Mouse (Mus musculus) kidney, postnatal 0 days (tissue): ENCODE results near the gene Padi2. TPM values are rescaled to one million over a fixed set of nuclear protein-coding genes. Genes with fewer than 3 reads are reported as not detected.

Source experiments
- ATAC-seq: fragments of 200-750 bp; cut with Nextera tagmentation; replicated peaks from 2 replicates; pipeline ENCODE4 v1.8.0; 2017; ENCODE audit warnings: low read depth, moderate number of reproducible peaks, moderate TSS enrichment, moderate library complexity; ENCODE audit not compliant: low FRiP score
- DNase-seq: peaks from one replicate; pipeline ENCODE4 v3.0.0-alpha.2; 2016; ENCODE audit warnings: low spot score
- H3K27ac ChIP-seq: fragments of 300-500 bp; sonication (generic); 2 replicates; pipeline ENCODE4 v1.5.1; 2014; ENCODE audit warnings: mild to moderate bottlenecking
- H3K27me3 ChIP-seq: fragments of 300-500 bp; sonication (generic); 2 replicates; pipeline ENCODE4 v1.6.1; 2014; ENCODE audit warnings: low read length, mixed read lengths; ENCODE audit not compliant: insufficient read depth
- H3K36me3 ChIP-seq: fragments of 300-500 bp; sonication (generic); 2 replicates; pipeline ENCODE4 v1.6.1; 2014; ENCODE audit warnings: low read length, mixed read lengths; ENCODE audit not compliant: insufficient read depth
- H3K4me1 ChIP-seq: fragments of 300-500 bp; sonication (generic); replicated peaks from 2 replicates; pipeline ENCODE4 v1.6.1; 2014; ENCODE audit warnings: antibody characterized with exemption, low read length, mixed read lengths; ENCODE audit not compliant: insufficient read depth
- H3K4me2 ChIP-seq: fragments of 300-500 bp; sonication (generic); 2 replicates; pipeline ENCODE4 v1.6.1; 2014; ENCODE audit warnings: mild to moderate bottlenecking, low read length, moderate library complexity, mixed read lengths
- H3K4me3 ChIP-seq: fragments of 300-500 bp; sonication (generic); replicated peaks from 2 replicates; pipeline ENCODE4 v1.5.1; 2014; ENCODE audit warnings: low read depth, low read length
- H3K9ac ChIP-seq: fragments of 300-500 bp; sonication (generic); 2 replicates; pipeline ENCODE4 v1.6.1; 2014; ENCODE audit warnings: low read depth, low read length
- H3K9me3 ChIP-seq: fragments of 300-500 bp; sonication (generic); replicated peaks from 2 replicates; pipeline ENCODE4 v1.6.1; 2016; ENCODE audit warnings: low read length, inconsistent platforms, mixed read lengths
- CTCF ChIP-seq: IDR thresholded peaks from 2 replicates; pipeline ENCODE4 v1.5.1; 2016; ENCODE audit warnings: antibody characterized with exemption, low read depth, mild to moderate bottlenecking, moderate library complexity
- WGBS: fragments of 180-500 bp; shearing (Covaris S2); extraction: QIAGEN DNeasy Blood & Tissue Kit; methylation state at CpG from one replicate; pipeline ENCODE4 v1.1.7; 2014; 5-methylcytosine and 5-hydroxymethylcytosine counted together
- polyA plus RNA-seq: library from polyadenylated mRNA; unstranded; fragments of >200 nt; fragmentation: Nextera tagmentation; extraction: Ambion mirVana; gene quantifications from 2 replicates; pipeline ENCODE4 v1.2.1, GENCODE M21; 2015

The Padi2 gene
- polyA plus RNA-seq, 1 experiment from 2014 or later = 21.1 TPM

DNA sequence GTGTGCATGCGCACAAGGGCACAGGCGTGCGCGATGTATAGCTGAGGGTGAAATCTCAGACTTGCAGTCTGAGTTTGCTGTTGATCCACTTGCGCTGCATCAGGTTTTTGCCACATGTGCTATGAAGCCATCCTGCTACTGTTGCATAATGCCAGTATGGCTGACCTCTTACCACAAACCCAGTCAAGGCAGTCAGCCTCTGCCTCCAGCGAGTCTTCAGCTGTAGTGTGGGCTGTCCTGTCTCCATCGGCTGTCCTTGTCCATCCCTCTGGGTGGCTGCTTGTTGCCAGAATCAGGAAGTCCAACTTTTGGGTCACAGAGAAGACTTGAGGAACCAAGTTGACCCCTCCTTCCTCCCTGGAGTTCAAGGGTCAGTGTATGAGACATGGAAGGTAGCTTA lies 69.2 kb downstream of the Padi2 start:
- Histone ChIP-seq H3K4me3 (no peak overlapping the region), H3K4me1 (no peaks in the 10 kb centered on the region), H3K36me3 (peaks cover 67% of the 10 kb centered on the region), H3K9ac (no peak overlapping the region), H3K27ac (no peak overlapping the region), H3K4me2 (no peak overlapping the region), H3K27me3 (no peaks in the 10 kb centered on the region), H3K9me3 (no peaks in the 10 kb centered on the region)
- no peak for ATAC-seq
- no peak for TF ChIP-seq CTCF
- 95% methylated on average over 7 of the region's 7 CpGs for WGBS
- no peak for DNase-seq

DNA sequence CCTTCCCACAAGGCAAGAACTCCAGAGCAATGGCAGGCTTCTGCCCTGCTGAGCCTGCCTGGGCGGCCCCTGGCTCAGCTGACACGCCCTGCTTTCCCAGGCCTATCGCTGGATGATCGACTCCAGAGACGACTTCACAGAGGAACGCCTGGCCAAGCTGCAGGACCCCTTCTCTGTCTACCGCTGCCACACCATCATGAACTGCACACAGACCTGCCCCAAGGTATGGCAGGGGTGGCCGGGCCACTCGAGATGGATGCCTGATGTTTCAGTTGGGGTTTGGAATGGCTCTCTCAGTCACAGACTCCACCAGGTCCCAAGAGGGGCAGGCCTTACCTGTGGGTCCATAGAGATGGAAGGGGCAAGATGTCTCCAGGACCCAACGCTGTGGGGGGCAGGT lies 71.1 kb downstream of the Padi2 start:
- DNase-seq (no peak), ATAC-seq (no peak)
- peaks cover 52% of the 10 kb centered on the region for H3K36me3 ChIP-seq
- H3K27ac ChIP-seq = no peak overlapping the region
- H3K9me3 ChIP-seq = no peaks in the 10 kb centered on the region
- H3K9ac ChIP-seq = no peak overlapping the region
- H3K4me1 ChIP-seq = no peaks in the 10 kb centered on the region
- WGBS = 80% methylated on average over 10 of the region's 10 CpGs
- no peak for TF ChIP-seq CTCF
- no peak overlapping the region for H3K4me2 ChIP-seq
- H3K27me3 ChIP-seq = no peaks in the 10 kb centered on the region
- no peak overlapping the region for H3K4me3 ChIP-seq

DNA sequence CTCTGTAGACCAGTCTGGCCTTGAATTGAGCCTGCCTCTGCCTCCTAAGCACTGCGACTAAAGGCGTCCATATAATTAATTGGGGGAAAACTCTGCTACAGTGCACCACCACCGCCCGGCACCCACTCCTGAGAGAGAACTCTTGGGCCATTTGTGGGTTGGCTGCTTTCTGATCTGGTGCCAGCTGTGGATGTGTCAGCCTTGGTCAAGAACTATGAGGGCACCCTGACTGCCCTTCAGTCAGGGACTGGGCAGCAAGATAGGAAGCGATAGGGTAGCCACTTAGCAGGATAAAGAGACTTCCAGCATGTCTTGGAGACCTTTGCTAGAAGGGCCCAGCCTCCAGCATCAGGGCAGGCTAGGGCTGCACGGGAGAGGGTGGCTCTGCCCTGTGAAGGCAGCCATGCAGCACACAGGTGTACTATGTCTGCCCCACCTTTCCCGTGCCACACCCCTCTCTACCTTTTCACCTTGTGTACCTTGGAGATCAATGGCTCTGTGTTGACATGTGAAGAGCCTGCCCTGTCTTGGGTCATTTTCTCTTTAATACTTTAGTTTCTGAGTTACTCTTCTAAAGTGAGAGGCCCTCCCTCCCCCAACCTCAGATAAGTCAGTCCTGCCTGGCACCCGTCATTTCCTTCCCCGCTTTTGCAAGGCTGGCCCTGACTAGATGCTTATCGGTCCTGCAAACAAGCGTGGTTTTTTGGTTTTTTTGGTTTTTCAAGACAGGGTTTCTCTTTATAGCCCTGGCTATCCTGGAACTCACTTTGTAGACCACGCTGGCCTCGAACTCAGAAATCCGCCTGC lies 71.9 kb downstream of the Padi2 start:
- no peak overlapping the region for H3K4me3 ChIP-seq
- whole genome bisulfite sequencing = 87% methylated on average over 14 of the region's 14 CpGs
- no peaks in the 10 kb centered on the region for H3K9me3 ChIP-seq
- no peaks in the 10 kb centered on the region for H3K27me3 ChIP-seq
- no peak overlapping the region for H3K4me2 ChIP-seq
- TF ChIP-seq CTCF = no peak
- peaks cover 45% of the 10 kb centered on the region for H3K36me3 ChIP-seq
- H3K27ac ChIP-seq = no peak overlapping the region
- no peak overlapping the region for H3K9ac ChIP-seq
- DNase-seq = no peak
- no peak for ATAC-seq
- H3K4me1 ChIP-seq = no peaks in the 10 kb centered on the region

DNA sequence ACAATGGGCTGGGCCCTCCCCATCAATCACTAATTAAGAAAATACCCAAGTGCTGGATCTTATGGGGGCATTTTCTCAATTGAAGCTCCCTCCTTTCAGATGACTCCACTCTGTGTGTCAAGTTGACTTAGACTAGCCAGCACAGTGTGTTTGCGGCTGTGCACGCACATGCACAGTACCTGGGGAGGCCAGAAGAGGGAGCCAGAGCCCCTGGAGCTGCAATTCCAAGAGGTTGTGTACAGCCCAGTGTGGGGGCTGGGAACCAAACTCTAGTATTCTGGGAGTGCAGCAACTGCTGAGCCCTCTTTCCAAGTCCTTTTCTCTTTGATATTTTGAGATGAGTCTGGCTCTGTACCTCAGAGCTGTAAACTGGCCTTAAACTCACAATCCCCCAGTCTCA lies 75.5 kb downstream of the Padi2 start:
- H3K4me1 ChIP-seq = no peaks in the 10 kb centered on the region
- no peaks in the 10 kb centered on the region for H3K9me3 ChIP-seq
- H3K27ac ChIP-seq = no peak overlapping the region
- TF ChIP-seq CTCF = peak; percentile 46
- H3K4me2 ChIP-seq = no peak overlapping the region
- 91% methylated on average over 2 of the region's 2 CpGs for WGBS
- peaks cover 17% of the 10 kb centered on the region for H3K36me3 ChIP-seq
- H3K27me3 ChIP-seq = no peaks in the 10 kb centered on the region
- DNase-seq = no peak
- H3K9ac ChIP-seq = no peak overlapping the region
- no peak for ATAC-seq
- no peak overlapping the region for H3K4me3 ChIP-seq

DNA sequence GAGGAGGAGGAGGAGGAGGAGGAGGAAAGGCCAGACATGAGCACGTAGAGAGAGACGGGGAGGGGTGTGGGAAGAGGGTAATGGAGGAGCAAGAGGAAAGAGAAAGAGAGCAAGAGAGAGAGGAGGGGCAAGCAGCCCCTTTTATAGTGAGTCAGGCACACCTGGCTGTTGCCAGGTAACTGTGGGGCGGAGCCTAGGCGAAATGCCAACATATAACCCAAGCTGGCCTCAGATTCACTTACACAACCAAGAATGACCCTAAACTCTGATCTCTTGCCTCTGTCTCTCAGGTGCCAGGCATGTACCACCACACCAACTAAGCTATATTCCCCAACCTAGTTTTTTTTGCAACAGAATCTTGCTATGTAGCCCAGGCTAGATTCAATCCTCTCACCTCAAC lies 76.7 kb downstream of the Padi2 start:
- Histone ChIP-seq H3K4me2 (no peak overlapping the region), H3K9ac (no peak overlapping the region), H3K4me3 (no peak overlapping the region), H3K27ac (0 out of 2 replicates have a peak overlapping the region, but pooled peaks have one; percentile 22), H3K27me3 (no peaks in the 10 kb centered on the region), H3K9me3 (no peaks in the 10 kb centered on the region), H3K36me3 (peaks cover 12% of the 10 kb centered on the region), H3K4me1 (0 out of 2 replicates have a peak, but pooled peaks cover 4% of the 10 kb centered on the region)
- DNase-seq (no peak), ATAC-seq (no peak)
- WGBS = 35% methylated on average over 4 of the region's 4 CpGs
- no peak for TF ChIP-seq CTCF

DNA sequence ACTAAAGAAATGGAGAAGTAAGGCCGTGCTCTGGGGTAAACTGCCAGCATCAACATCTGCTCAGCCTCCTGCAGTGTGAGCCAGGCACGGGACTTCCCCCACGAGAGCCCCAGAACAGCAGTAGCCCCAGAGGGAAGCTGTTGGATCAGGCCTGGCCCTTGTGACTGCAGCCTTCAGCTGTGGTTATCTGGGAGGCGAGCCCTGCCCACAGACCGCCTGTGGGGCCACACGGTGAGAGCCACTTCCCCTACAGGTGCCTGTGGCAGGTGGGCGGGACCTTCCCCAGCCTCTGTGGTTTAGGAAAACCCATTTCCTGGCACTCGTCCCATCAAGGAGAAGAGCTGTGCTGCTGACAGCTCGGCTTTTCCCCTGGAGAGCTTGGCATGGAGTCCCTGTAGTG lies 77.3 kb downstream of the Padi2 start:
- Histone ChIP-seq H3K4me3 (no peak overlapping the region), H3K4me2 (no peak overlapping the region), H3K36me3 (peaks cover 12% of the 10 kb centered on the region), H3K27ac (peak overlapping the region; percentile 22; the same call in 1 of the 2 replicates), H3K9me3 (no peaks in the 10 kb centered on the region), H3K9ac (no peak overlapping the region), H3K4me1 (0 out of 2 replicates have a peak, but pooled peaks cover 5% of the 10 kb centered on the region), H3K27me3 (no peaks in the 10 kb centered on the region)
- no peak for ATAC-seq
- whole genome bisulfite sequencing = 13% methylated on average over 9 of the region's 9 CpGs
- TF ChIP-seq CTCF = no peak
- DNase-seq = no peak
